Mouse (Mus musculus) stomach, postnatal 0 days (tissue): ENCODE results near the gene Mrpl23. TPM values are rescaled to one million over a fixed set of nuclear protein-coding genes. Genes with fewer than 3 reads are reported as not detected.

Source experiments
- ATAC-seq: fragments of 200-750 bp; cut with Nextera tagmentation; 2 replicates; pipeline ENCODE4 v1.8.0; 2017; ENCODE audit not compliant: low FRiP score, low TSS enrichment
- DNase-seq: peaks from one replicate; pipeline ENCODE4 v3.0.0-alpha.2; 2016; ENCODE audit warnings: low spot score
- H3K27ac ChIP-seq: fragments of 300-500 bp; sonication (generic); replicated peaks from 2 replicates; pipeline ENCODE4 v1.5.1; 2014; ENCODE audit warnings: mild to moderate bottlenecking, control low read depth
- H3K27me3 ChIP-seq: fragments of 300-500 bp; sonication (generic); 2 replicates; pipeline ENCODE4 v1.6.1; 2014; ENCODE audit warnings: low read length; ENCODE audit not compliant: control insufficient read depth, insufficient read depth
- H3K36me3 ChIP-seq: fragments of 300-500 bp; sonication (generic); 2 replicates; pipeline ENCODE4 v1.6.1; 2014; ENCODE audit warnings: low read length, mixed read lengths; ENCODE audit not compliant: control insufficient read depth, insufficient read depth
- H3K4me1 ChIP-seq: fragments of 300-500 bp; sonication (generic); replicated peaks from 2 replicates; pipeline ENCODE4 v1.6.1; 2014; ENCODE audit warnings: antibody characterized with exemption; ENCODE audit not compliant: control insufficient read depth, insufficient read depth
- H3K4me2 ChIP-seq: fragments of 300-500 bp; sonication (generic); replicated peaks from 2 replicates; pipeline ENCODE4 v1.6.1; 2014; ENCODE audit warnings: low read depth, mild to moderate bottlenecking, control low read depth, moderate library complexity
- H3K4me3 ChIP-seq: fragments of 300-500 bp; sonication (generic); 2 replicates; pipeline ENCODE4 v1.5.1; 2014; ENCODE audit warnings: low read depth, low read length, control low read depth
- H3K9ac ChIP-seq: fragments of 300-500 bp; sonication (generic); 2 replicates; pipeline ENCODE4 v1.6.1; 2014; ENCODE audit warnings: mild to moderate bottlenecking, low read length, control low read depth, mixed read lengths
- H3K9me3 ChIP-seq: fragments of 300-500 bp; sonication (generic); 2 replicates; pipeline ENCODE4 v1.6.1; 2016; ENCODE audit warnings: low read length; ENCODE audit not compliant: control insufficient read depth
- CTCF ChIP-seq: IDR thresholded peaks from 2 replicates; pipeline ENCODE4 v1.5.1; 2016; ENCODE audit warnings: antibody characterized with exemption, low read depth, mild to moderate bottlenecking, moderate library complexity
- EP300 ChIP-seq: optimal IDR thresholded peaks from 2 replicates; pipeline ENCODE3; 2016; ENCODE audit warnings: antibody characterized with exemption
- WGBS: fragments of 180-500 bp; shearing (Covaris S2); extraction: QIAGEN DNeasy Blood & Tissue Kit; methylation state at CpG from one replicate; pipeline ENCODE4 v1.1.7; 2014; 5-methylcytosine and 5-hydroxymethylcytosine counted together
- polyA plus RNA-seq: library from polyadenylated mRNA; unstranded; fragments of >200 nt; fragmentation: Nextera tagmentation; extraction: Ambion mirVana; gene quantifications from 2 replicates; pipeline ENCODE4 v1.2.1, GENCODE M21; 2015

The Mrpl23 gene
- polyA plus RNA-seq, 1 experiment from 2014 or later: 17.7 TPM

DNA sequence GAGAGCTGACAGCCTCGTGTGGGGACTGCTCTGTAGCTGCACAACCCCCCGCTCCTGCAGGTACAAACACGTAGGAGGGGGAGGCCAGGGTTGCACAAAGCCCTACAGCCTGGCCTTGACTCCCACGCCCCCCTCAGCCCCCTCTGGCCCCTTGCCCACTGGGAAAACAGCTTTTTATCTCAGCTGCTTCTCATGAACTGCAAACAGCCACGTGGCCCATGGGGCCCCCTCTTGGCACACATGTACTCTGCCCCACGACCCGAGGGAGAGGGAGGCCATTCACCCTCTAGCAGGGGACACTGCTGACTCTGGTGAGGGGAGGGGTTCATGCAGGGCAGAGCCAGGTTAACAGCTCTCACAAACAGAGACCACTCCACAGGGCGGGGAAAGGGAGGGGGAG, 36.5 kb downstream of the Mrpl23 start:
- TF ChIP-seq CTCF (no peak), EP300 (no peak)
- 31% methylated on average over 8 of the region's 8 CpGs for whole genome bisulfite sequencing
- no peaks in the 10 kb centered on the region for H3K36me3 ChIP-seq
- H3K9me3 ChIP-seq: no peaks in the 10 kb centered on the region
- H3K4me3 ChIP-seq: no peak overlapping the region
- ATAC-seq (0 out of 2 replicates have a peak, but pooled peaks have one; percentile 25), DNase-seq (peak; percentile 71)
- H3K4me2 ChIP-seq: no peak overlapping the region
- H3K27me3 ChIP-seq: no peaks in the 10 kb centered on the region
- no peak overlapping the region; the same call in 1 of the 2 replicates for H3K9ac ChIP-seq
- H3K27ac ChIP-seq: peak overlapping the region; percentile 24; the same call in 1 of the 2 replicates
- H3K4me1 ChIP-seq: peaks cover 24% of the 10 kb centered on the region

DNA sequence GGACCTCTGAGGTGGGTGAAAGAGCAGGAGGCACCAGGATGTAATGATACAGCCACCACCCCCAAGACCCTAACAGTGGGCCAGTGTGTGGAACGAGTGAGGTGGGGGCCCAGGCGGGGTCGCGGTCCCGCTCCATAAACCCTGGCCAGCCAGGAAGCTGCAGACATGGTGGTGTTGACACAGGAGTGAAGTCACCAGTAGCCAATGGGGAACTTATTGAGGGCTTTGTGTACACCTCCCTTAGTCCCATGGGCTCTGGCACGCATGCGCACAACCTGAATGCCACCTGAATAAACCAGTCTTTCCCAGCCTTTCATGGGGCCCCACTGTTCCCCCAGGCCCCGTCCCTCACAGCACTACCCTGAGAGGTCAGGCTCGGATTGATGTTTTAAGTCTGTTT, 38.1 kb downstream of the Mrpl23 start:
- no peaks in the 10 kb centered on the region for H3K9me3 ChIP-seq
- H3K4me2 ChIP-seq: no peak overlapping the region
- no peaks in the 10 kb centered on the region for H3K36me3 ChIP-seq
- peak; percentile 90 for ATAC-seq
- TF ChIP-seq CTCF (no peak), EP300 (no peak)
- DNase-seq: peak; percentile 90
- no peaks in the 10 kb centered on the region for H3K27me3 ChIP-seq
- 49% methylated on average over 9 of the region's 9 CpGs for WGBS
- no peak overlapping the region for H3K9ac ChIP-seq
- peaks cover 18% of the 10 kb centered on the region for H3K4me1 ChIP-seq
- H3K4me3 ChIP-seq: no peak overlapping the region
- H3K27ac ChIP-seq: peak overlapping the region; percentile 87

DNA sequence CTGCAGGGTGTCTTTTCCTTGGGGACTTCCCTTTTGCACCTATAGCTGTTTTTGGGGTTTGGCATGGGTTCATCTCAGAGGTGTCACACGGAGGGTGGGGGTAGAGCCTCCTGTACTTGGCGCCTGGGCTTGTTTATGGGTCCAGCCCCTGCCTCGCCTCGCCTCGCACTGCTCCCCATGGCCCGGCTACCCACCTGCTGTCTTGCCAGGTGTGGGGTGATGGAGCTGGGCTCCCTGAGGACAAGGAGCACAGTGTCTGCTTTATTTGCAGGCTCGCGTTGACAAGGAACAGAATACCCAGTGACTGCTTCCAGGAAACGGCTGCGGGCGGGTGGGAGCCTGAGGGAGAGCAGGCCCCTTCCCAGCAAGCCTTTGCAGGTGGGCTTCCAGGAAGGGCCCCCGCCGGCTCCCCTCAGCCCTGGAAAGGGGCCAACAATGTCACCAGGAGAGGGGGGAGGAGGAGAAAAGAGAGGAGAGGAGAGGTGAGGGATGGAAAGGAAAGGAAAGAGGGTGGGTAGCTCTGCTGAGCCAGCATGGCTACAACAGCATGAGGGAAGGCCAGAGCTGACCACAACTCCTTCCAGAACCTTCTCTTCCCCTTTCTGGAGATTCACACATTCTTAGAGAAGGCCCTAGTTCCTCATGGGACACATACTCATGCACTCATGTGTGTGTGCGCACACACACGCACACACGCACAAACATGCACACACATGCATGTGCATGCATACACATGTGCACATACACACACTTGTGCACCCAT, 39.2 kb downstream of the Mrpl23 start:
- Histone ChIP-seq H3K9ac (peak overlapping the region; percentile 31; the same call in 1 of the 2 replicates), H3K4me2 (no peak overlapping the region)

DNA sequence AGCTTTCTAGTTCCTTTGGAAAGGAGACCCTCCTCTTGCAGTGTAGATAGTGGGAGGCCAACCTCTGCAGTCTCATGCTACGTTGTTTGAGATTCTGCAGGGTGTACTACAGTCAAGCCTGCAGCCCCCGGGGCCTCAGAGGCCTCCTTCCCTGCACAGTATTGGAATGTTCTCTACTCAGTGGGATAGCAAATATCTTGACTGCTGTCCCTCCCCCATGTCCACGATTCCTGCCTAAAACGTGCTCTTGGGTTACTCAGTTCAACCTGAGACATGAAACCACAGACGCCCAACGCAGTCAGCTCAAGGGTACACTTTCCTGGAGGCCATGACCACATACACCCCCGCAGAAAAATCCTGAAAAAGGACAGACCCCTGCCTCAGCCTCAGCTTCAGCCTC, 39.9 kb downstream of the Mrpl23 start:
- H3K27me3 ChIP-seq: no peaks in the 10 kb centered on the region
- peak overlapping the region; percentile 13; the same call in 1 of the 2 replicates for H3K9ac ChIP-seq
- TF ChIP-seq CTCF (no peak), EP300 (no peak)
- WGBS: 24% methylated on average over 7 of the region's 7 CpGs
- H3K4me1 ChIP-seq: peaks cover 18% of the 10 kb centered on the region
- DNase-seq (no peak), ATAC-seq (0 out of 2 replicates have a peak, but pooled peaks have one; percentile 11)
- H3K4me2 ChIP-seq: no peak overlapping the region
- H3K36me3 ChIP-seq: no peaks in the 10 kb centered on the region
- peak overlapping the region; percentile 87 for H3K27ac ChIP-seq
- no peaks in the 10 kb centered on the region for H3K9me3 ChIP-seq
- H3K4me3 ChIP-seq: no peak overlapping the region

More for the DNA sequence above, 39.2 kb downstream of the Mrpl23 start:
- no peak overlapping the region for H3K4me3 ChIP-seq
- H3K27ac ChIP-seq: peak overlapping the region; percentile 87
- no peaks in the 10 kb centered on the region for H3K9me3 ChIP-seq
- DNase-seq: peak; percentile 50
- TF ChIP-seq CTCF (no peak), EP300 (no peak)
- peaks cover 18% of the 10 kb centered on the region for H3K4me1 ChIP-seq
- H3K36me3 ChIP-seq: no peaks in the 10 kb centered on the region
- 30% methylated on average over 16 of the region's 16 CpGs for WGBS
- H3K27me3 ChIP-seq: no peaks in the 10 kb centered on the region
- ATAC-seq: 0 out of 2 replicates have a peak, but pooled peaks have one; percentile 2

DNA sequence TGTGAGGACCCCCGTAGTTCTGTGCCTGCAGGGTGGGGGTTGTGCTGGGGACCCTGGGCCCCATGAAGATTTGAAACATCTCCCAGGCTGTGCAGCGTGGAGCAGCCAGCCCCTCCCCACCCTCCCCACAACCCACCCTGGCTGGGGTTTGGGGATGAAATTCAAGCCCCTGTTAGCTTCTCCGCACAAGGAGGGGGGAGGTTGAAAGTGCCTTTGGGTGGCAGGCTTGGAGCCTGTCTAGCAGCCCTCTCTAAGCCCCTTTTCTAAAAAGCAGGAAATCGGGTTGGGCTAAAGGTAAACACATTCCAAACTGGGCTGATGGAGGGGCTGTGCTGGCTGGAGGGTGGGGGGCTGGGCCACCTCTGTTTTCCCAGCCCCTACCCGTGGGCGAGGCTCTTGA, 40.5 kb downstream of the Mrpl23 start:
- no peaks in the 10 kb centered on the region for H3K9me3 ChIP-seq
- H3K36me3 ChIP-seq: no peaks in the 10 kb centered on the region
- no peak overlapping the region for H3K4me3 ChIP-seq
- peaks cover 18% of the 10 kb centered on the region for H3K4me1 ChIP-seq
- H3K4me2 ChIP-seq: no peak overlapping the region
- TF ChIP-seq EP300 (no peak), CTCF (no peak)
- peak overlapping the region; percentile 13; the same call in 1 of the 2 replicates for H3K9ac ChIP-seq
- H3K27me3 ChIP-seq: no peaks in the 10 kb centered on the region
- 22% methylated on average over 6 of the region's 6 CpGs for WGBS
- no peak for ATAC-seq
- DNase-seq: no peak
- H3K27ac ChIP-seq: peak overlapping the region; percentile 87

DNA sequence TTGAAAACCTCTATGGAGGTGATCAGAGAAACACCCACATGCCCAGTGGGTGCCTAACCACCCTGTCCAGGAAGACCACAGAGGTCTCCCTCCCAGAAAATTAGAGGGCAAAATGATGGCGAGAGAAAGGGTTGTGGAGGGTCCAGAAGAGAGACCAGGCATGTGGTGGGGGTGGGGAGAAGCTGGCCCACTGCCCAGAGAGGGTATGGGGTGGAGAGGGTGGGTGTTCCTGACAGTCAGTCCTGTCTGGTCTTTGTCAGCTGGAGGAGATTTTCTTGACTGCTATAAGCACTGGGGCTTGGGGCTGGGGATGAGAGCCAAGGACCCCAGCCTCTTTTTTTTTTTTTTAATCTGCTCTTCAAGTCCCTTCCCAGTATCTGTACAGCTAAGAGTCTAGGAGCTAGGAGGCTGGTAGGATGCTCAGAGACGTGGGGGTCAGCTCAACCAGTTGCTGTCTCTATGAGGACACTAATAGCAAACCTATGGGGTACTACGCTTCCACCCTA, 41.7 kb downstream of the Mrpl23 start:
- H3K27me3 ChIP-seq: no peaks in the 10 kb centered on the region
- H3K36me3 ChIP-seq: no peaks in the 10 kb centered on the region
- DNase-seq (no peak), ATAC-seq (no peak)
- TF ChIP-seq CTCF: no peak
- no peak for TF ChIP-seq EP300
- H3K4me1 ChIP-seq: peaks cover 15% of the 10 kb centered on the region
- no peak overlapping the region for H3K4me3 ChIP-seq
- H3K4me2 ChIP-seq: no peak overlapping the region
- H3K9me3 ChIP-seq: no peaks in the 10 kb centered on the region
- no peak overlapping the region for H3K9ac ChIP-seq
- peak overlapping the region; percentile 87; the same call in 1 of the 2 replicates for H3K27ac ChIP-seq
- WGBS: 57% methylated on average over 3 of the region's 3 CpGs
